Mouse (Mus musculus): Measurements from ENCODE around the gene Akap13. TPM values are rescaled to one million over a fixed set of nuclear protein-coding genes. Genes with fewer than 3 reads are reported as not detected.

Gene Akap13
- polyA plus RNA-seq, 1 experiment from 2014 or later: 29.5 TPM

DNA sequence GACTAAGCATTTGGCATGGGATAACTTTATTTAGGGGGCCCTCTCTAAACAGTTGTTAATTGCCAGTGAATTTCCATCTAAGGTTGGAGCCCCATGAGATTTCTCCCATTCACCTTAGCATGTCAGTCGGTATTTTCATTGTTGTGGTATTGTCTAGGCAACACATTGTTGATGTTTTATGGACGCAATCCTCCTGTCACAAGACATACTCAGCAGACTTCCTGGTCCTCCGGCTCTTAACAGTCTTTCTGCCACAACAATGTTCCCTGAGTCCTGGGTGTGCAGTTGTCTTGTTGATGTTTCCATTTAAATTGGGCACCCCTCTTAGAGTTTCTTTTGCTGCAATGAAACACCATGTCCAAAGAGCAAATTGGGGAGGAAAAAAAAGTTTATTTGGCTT, 177.6 kb downstream of the Akap13 start:
- no peaks in the 10 kb centered on the region for H3K36me3 ChIP-seq (ENCODE audit: control insufficient read depth, insufficient read depth, low read length)
- H3K4me2 ChIP-seq (ENCODE audit: low read depth): no peak overlapping the region
- H3K27ac ChIP-seq (ENCODE audit: low read depth, low read length): no peak overlapping the region
- 0 out of 2 replicates have a peak, but pooled peaks cover 4% of the 10 kb centered on the region for H3K4me1 ChIP-seq (ENCODE audit: control insufficient read depth, insufficient read depth, low read length)
- H3K9me3 ChIP-seq (ENCODE audit: control insufficient read depth, low read length): no peaks in the 10 kb centered on the region
- no peak overlapping the region for H3K4me3 ChIP-seq (ENCODE audit: low read depth, low read length)
- 44% methylated on average over 3 of the region's 3 CpGs for WGBS
- H3K27me3 ChIP-seq (ENCODE audit: control insufficient read depth, insufficient read depth, low read length): no peaks in the 10 kb centered on the region
- no peak overlapping the region for H3K9ac ChIP-seq (ENCODE audit: low read length)
- no peak for DNase-seq (ENCODE audit: low spot score)
- no peak for ATAC-seq (ENCODE audit: insufficient read depth, low FRiP score, low TSS enrichment)

DNA sequence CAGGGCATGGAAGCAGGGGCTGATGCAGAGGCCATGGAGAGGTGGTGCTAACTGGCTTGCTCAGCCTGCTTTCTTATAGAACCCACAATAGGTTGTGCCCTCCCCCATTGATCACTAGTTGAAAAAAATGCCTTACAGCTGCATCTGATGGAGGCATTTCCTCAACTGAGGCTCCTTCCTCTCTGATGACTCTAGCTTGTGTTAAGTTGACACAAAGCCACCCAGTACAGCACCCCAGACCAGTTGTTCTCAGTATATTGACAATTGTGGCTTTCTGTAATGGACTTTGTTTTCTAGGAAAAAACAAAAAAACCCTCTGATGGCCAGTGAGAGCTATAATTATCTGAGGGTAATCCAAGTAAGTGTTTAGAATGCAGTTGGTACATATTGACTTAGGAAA, 178.1 kb downstream of the Akap13 start:
- no peak overlapping the region for H3K27ac ChIP-seq (ENCODE audit: low read depth, low read length)
- H3K4me2 ChIP-seq (ENCODE audit: low read depth): no peak overlapping the region
- ATAC-seq (ENCODE audit: insufficient read depth, low FRiP score, low TSS enrichment): no peak
- no peak overlapping the region for H3K4me3 ChIP-seq (ENCODE audit: low read depth, low read length)
- no peaks in the 10 kb centered on the region for H3K36me3 ChIP-seq (ENCODE audit: control insufficient read depth, insufficient read depth, low read length)
- H3K9me3 ChIP-seq (ENCODE audit: control insufficient read depth, low read length): no peaks in the 10 kb centered on the region
- no peaks in the 10 kb centered on the region for H3K27me3 ChIP-seq (ENCODE audit: control insufficient read depth, insufficient read depth, low read length)
- H3K9ac ChIP-seq (ENCODE audit: low read length): no peak overlapping the region
- DNase-seq (ENCODE audit: low spot score): no peak
- 0 out of 2 replicates have a peak, but pooled peaks cover 4% of the 10 kb centered on the region for H3K4me1 ChIP-seq (ENCODE audit: control insufficient read depth, insufficient read depth, low read length)

DNA sequence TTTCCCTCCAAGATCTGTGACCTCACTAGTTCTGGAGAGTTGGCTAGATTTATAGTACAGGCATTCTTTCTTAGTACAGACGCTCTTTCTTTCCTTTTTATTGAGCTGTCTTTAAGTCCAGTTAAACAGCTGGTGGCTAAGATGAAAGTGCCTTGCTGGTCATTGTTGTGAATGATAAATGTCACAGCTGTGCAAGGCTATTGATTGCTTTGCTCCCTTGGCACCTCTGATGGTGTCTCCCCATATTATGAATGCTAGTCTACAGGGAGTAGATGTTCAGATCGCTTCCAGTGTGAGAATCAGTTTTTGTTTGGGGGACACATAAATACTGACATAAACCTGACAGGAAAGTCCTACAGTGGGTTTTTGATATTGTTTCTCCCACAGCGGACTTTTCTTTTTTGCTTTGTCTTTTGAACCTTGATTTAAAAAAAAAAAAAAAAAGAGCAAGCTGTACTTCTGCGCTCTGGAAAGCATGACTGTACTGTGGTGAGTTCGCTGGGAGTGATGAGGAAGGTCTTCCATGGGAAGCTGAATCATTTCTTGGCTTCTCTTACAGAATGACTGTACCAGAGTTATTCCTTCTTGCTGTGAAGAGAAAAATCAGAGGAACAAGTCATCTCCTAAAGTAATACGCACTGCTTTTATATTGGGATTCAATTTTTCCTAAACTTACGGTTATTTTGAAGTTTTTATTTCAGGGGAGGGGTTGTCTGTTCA, 178.6 kb downstream of the Akap13 start:
- ATAC-seq (ENCODE audit: insufficient read depth, low FRiP score, low TSS enrichment) (peak; percentile 65; the same call in 1 of the 2 replicates), DNase-seq (ENCODE audit: low spot score) (peak; percentile 17)
- no peak overlapping the region for H3K27ac ChIP-seq (ENCODE audit: low read depth, low read length)
- H3K9me3 ChIP-seq (ENCODE audit: control insufficient read depth, low read length): no peaks in the 10 kb centered on the region
- no peaks in the 10 kb centered on the region for H3K36me3 ChIP-seq (ENCODE audit: control insufficient read depth, insufficient read depth, low read length)
- 58% methylated on average over 7 of the region's 7 CpGs for WGBS
- no peak overlapping the region for H3K9ac ChIP-seq (ENCODE audit: low read length)
- no peak overlapping the region for H3K4me2 ChIP-seq (ENCODE audit: low read depth)
- no peaks in the 10 kb centered on the region for H3K27me3 ChIP-seq (ENCODE audit: control insufficient read depth, insufficient read depth, low read length)
- no peak overlapping the region for H3K4me3 ChIP-seq (ENCODE audit: low read depth, low read length)
- H3K4me1 ChIP-seq (ENCODE audit: control insufficient read depth, insufficient read depth, low read length): 0 out of 2 replicates have a peak, but pooled peaks cover 4% of the 10 kb centered on the region

DNA sequence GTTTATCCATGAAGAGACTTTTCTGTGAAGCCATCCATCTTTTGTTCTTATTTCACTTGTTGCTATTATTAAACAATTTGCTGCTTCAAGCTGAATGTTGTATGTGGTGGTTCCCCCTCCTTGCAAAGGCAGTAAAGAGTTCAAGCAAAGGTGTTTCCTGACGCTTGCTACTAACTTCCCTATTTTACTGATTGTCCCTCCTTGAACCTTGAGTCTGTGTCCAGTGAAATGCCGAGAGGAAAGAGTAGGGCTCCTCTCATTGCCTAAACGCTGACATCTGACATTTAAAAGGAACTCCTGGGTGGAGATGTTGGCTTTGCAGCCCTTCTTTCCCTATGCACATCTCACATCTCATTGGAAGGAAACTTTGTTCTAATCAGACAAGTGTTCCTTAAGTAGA, 183.4 kb downstream of the Akap13 start:
- no peaks in the 10 kb centered on the region for H3K9me3 ChIP-seq (ENCODE audit: control insufficient read depth, low read length)
- H3K27me3 ChIP-seq (ENCODE audit: control insufficient read depth, insufficient read depth, low read length): no peaks in the 10 kb centered on the region
- DNase-seq (ENCODE audit: low spot score) (no peak), ATAC-seq (ENCODE audit: insufficient read depth, low FRiP score, low TSS enrichment) (no peak)
- H3K9ac ChIP-seq (ENCODE audit: low read length): no peak overlapping the region
- 57% methylated on average over 3 of the region's 3 CpGs for WGBS
- no peaks in the 10 kb centered on the region for H3K36me3 ChIP-seq (ENCODE audit: control insufficient read depth, insufficient read depth, low read length)
- peaks cover 19% of the 10 kb centered on the region; the same call in 1 of the 2 replicates for H3K4me1 ChIP-seq (ENCODE audit: control insufficient read depth, insufficient read depth, low read length)
- no peak overlapping the region for H3K4me3 ChIP-seq (ENCODE audit: low read depth, low read length)
- H3K4me2 ChIP-seq (ENCODE audit: low read depth): no peak overlapping the region
- H3K27ac ChIP-seq (ENCODE audit: low read depth, low read length): no peak overlapping the region

DNA sequence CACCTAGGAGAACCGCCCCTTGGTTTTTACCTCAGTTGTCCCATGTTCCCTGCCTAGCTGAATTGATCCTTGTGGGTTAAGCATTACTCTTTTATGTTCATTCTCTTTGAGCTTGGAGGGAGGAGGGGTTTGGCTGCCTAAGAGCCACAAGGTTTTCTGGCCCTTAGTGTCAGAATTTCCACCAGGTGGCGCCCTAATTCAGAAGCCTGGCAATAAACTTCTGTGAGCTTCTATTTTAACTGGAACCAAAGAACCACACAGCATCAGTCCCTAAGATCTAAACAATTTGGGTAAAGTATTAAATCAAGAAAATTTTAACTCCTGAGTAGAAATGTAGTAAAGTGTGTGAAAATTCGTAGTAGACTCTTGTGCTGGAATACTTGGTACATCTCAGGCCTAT, 184.2 kb downstream of the Akap13 start:
- H3K36me3 ChIP-seq (ENCODE audit: control insufficient read depth, insufficient read depth, low read length): no peaks in the 10 kb centered on the region
- 21% methylated on average over 3 of the region's 3 CpGs for WGBS
- H3K9me3 ChIP-seq (ENCODE audit: control insufficient read depth, low read length): no peaks in the 10 kb centered on the region
- no peak overlapping the region for H3K9ac ChIP-seq (ENCODE audit: low read length)
- no peaks in the 10 kb centered on the region for H3K27me3 ChIP-seq (ENCODE audit: control insufficient read depth, insufficient read depth, low read length)
- H3K27ac ChIP-seq (ENCODE audit: low read depth, low read length): no peak overlapping the region
- no peak overlapping the region for H3K4me2 ChIP-seq (ENCODE audit: low read depth)
- DNase-seq (ENCODE audit: low spot score) (peak; percentile 67), ATAC-seq (ENCODE audit: insufficient read depth, low FRiP score, low TSS enrichment) (no peak)
- no peak overlapping the region for H3K4me3 ChIP-seq (ENCODE audit: low read depth, low read length)
- H3K4me1 ChIP-seq (ENCODE audit: control insufficient read depth, insufficient read depth, low read length): peaks cover 15% of the 10 kb centered on the region; the same call in 1 of the 2 replicates

DNA sequence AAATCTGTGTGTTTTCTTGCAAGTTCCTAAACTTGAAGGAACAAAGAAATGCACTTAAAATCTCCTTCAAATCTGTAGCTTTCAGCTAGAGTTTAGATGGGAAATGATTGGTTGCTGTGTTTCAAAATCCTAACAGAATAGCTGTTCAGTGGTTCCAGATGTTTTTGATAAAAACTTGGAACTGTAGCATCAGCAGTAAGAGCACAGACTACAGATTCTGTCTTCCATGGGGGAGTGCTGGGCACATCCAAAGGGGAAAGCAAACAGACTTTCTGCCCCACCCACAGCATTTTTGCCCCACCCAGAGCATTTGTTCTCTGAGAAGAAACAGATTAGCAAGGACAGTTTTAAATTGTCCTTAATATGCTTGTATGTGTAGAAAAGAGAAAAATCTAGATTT, 184.7 kb downstream of the Akap13 start:
- no peaks in the 10 kb centered on the region for H3K27me3 ChIP-seq (ENCODE audit: control insufficient read depth, insufficient read depth, low read length)
- H3K4me1 ChIP-seq (ENCODE audit: control insufficient read depth, insufficient read depth, low read length): peaks cover 15% of the 10 kb centered on the region; the same call in 1 of the 2 replicates
- H3K4me2 ChIP-seq (ENCODE audit: low read depth): no peak overlapping the region
- no peak for DNase-seq (ENCODE audit: low spot score)
- H3K27ac ChIP-seq (ENCODE audit: low read depth, low read length): no peak overlapping the region
- no peak for ATAC-seq (ENCODE audit: insufficient read depth, low FRiP score, low TSS enrichment)
- no peak overlapping the region for H3K9ac ChIP-seq (ENCODE audit: low read length)
- H3K9me3 ChIP-seq (ENCODE audit: control insufficient read depth, low read length): no peaks in the 10 kb centered on the region
- H3K4me3 ChIP-seq (ENCODE audit: low read depth, low read length): no peak overlapping the region
- no peaks in the 10 kb centered on the region for H3K36me3 ChIP-seq (ENCODE audit: control insufficient read depth, insufficient read depth, low read length)

DNA sequence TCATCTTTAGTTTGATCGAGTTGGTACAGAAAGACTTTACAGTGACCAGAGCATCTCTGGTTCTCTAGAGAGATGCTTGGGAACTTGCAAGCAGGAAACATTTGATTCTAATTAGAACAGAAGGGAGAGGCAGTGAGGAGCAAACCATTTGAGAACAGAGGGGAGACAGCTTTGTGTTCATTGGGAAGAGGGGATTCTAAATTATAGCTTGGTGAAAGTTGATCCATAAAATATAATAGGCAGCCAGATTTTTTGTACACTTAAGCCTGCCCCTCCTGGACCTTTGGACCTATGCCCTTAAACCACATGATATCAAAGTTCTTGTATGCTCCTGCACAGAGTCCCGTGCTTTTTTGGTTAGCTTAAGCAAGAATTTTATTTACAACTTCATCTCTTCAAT, 185.3 kb downstream of the Akap13 start:
- Histone ChIP-seq H3K27me3 (ENCODE audit: control insufficient read depth, insufficient read depth, low read length) (no peaks in the 10 kb centered on the region), H3K9ac (ENCODE audit: low read length) (no peak overlapping the region), H3K4me1 (ENCODE audit: control insufficient read depth, insufficient read depth, low read length) (peaks cover 15% of the 10 kb centered on the region; the same call in 1 of the 2 replicates), H3K36me3 (ENCODE audit: control insufficient read depth, insufficient read depth, low read length) (no peaks in the 10 kb centered on the region), H3K9me3 (ENCODE audit: control insufficient read depth, low read length) (no peaks in the 10 kb centered on the region), H3K27ac (ENCODE audit: low read depth, low read length) (no peak overlapping the region), H3K4me2 (ENCODE audit: low read depth) (no peak overlapping the region), H3K4me3 (ENCODE audit: low read depth, low read length) (no peak overlapping the region)
- no peak for DNase-seq (ENCODE audit: low spot score)
- ATAC-seq (ENCODE audit: insufficient read depth, low FRiP score, low TSS enrichment): no peak
- WGBS: 61% methylated on average over 2 of the region's 2 CpGs

DNA sequence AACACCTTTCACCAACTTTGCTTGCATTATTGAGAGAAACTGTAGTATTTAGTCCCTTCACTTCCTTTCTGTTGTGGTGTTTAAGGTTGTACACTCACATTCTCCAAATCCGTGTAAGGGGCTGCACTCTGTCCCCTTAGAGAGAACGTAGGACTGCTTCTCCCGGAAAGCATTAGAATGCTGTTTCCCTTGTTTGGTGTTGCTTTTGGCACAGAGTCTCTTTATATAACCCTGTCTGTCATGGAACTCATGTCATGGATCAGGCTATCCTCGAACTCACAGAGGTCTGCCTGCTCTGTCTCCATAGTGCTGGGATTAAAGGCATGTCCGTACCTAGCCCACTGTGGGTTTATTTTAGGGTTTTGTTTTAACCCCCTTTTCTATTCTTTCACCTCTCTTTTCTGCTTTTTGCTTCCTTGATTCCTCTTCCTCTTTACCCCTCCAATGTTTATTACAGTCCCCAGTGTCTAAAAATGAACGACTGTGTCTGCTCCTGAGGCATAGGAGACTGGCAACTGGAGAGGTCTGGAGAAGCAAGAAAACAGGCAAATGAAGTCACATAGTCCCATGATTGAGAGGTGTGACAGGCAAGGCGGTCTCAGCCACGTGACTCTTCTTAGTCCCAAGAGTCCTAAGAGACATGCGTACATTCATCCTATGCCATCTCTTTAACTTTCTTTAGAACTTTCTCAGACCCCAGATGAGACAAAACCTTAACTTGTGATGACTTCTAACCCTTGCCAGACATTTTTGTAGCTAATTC, 186.3 kb downstream of the Akap13 start:
- DNase-seq (ENCODE audit: low spot score): no peak
- Histone ChIP-seq H3K4me1 (ENCODE audit: control insufficient read depth, insufficient read depth, low read length) (peaks cover 15% of the 10 kb centered on the region; the same call in 1 of the 2 replicates), H3K9me3 (ENCODE audit: control insufficient read depth, low read length) (no peaks in the 10 kb centered on the region), H3K4me2 (ENCODE audit: low read depth) (no peak overlapping the region), H3K27ac (ENCODE audit: low read depth, low read length) (no peak overlapping the region), H3K4me3 (ENCODE audit: low read depth, low read length) (no peak overlapping the region), H3K27me3 (ENCODE audit: control insufficient read depth, insufficient read depth, low read length) (no peaks in the 10 kb centered on the region), H3K9ac (ENCODE audit: low read length) (no peak overlapping the region), H3K36me3 (ENCODE audit: control insufficient read depth, insufficient read depth, low read length) (no peaks in the 10 kb centered on the region)
- 57% methylated on average over 9 of the region's 9 CpGs for WGBS
- ATAC-seq (ENCODE audit: insufficient read depth, low FRiP score, low TSS enrichment): no peak
